Mouse (Mus musculus) testis, adult 2 months (tissue): ENCODE measurements around the gene Ppp1r12b.

Experiments used
- CTCF ChIP-seq: fragments of 200-500 bp; IDR thresholded peaks from 2 replicates; pipeline ENCODE4 v1.5.1; 2012; ENCODE audit warnings: low read depth, mild to moderate bottlenecking, inconsistent platforms, low read length, moderate library complexity; ENCODE audit not compliant: control insufficient read depth, insufficient read depth, insufficient replicate concordance
- POLR2A ChIP-seq: fragments of 200-500 bp; IDR thresholded peaks from 2 replicates; pipeline ENCODE4 v1.6.1; 2012; ENCODE audit warnings: low read depth, mild to moderate bottlenecking, inconsistent platforms, low read length, moderate library complexity; ENCODE audit not compliant: control insufficient read depth

DNA sequence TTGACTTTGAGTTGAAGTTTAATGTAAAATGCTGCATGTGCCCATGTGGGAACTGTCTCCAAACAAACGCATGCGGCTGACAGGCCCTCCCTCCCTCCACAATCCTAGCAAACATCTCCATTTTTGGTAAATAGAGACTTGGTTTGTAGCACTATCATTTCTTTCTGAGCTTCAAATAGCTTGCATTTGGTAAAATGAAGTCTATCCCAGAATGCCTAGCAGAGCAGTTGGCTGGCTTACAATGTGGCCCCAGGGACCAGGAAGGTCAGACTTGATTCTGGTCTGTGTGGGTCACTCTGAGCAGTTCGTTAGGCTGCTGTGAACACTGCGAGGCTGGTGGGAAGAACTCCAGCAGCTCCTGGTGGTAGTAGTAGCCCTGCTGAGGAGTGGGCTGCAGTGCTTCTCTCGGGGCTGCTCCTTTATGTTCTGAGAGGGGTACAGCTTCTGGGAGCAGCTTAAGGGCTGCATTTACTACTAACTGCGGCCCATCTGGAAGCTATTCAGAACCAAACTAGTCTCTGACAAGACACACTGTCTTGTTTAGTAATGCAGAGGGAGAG, 180.9 kb downstream of the Ppp1r12b start:
- no peak for TF ChIP-seq CTCF
- no peak for TF ChIP-seq POLR2A
